Mouse (Mus musculus) WW6 (cell line): ENCODE results near the gene Ylpm1.
A peak's percentile ranks its signal among the peaks of the same experiment; 100 is the strongest.

Experiments used
- DNase-seq: peaks from one replicate; pipeline ENCODE4 v3.0.0-alpha.2; 2013; ENCODE audit warnings: low read depth, low spot score

The Ylpm1 gene

DNA sequence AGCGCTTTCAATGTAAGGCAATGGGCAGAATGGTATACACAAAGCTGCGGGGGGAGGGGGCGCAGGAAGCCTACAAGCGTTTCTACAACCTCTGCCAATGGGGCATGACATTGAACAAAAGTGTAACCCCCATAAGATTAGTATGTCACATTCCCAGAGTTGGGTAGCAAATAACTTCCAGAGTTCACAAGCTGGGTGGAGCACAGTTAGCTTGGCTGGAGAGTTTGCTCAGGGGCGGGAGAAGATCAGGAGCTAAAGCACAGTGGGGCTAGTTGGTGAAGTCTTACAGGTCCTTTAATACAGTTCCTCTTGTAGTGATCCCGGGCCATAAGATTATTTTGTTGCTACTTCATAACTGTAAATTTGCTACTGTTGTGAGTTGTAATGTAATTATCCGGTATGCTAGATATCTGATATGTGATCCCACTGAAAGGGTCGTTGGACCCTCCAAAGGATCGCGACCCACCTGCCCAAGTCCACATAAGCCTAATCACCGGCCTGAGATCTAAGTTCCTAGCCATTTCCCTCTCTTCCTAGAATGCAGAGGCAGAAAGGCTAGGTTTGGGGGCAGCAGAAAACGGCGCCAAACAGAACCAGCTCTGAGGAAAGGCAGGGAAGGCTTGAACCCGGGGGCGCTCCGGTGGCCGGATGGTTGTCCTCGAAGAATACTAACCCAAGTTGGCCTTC, 114.0 kb downstream of the Ylpm1 start:
- no peak for DNase-seq

- DNase-seq, result peak; percentile 39
Measured at GRCm38 (mm10) chr12:85110698-85111592, 114.8 kb downstream of the Ylpm1 start, which contains the start of the genes Prox2 and Dlst. Gene Prox2, minus strand, starts transcription at chr12:85110759. Gene Dlst, plus strand, starts transcription at chr12:85110833.

DNA sequence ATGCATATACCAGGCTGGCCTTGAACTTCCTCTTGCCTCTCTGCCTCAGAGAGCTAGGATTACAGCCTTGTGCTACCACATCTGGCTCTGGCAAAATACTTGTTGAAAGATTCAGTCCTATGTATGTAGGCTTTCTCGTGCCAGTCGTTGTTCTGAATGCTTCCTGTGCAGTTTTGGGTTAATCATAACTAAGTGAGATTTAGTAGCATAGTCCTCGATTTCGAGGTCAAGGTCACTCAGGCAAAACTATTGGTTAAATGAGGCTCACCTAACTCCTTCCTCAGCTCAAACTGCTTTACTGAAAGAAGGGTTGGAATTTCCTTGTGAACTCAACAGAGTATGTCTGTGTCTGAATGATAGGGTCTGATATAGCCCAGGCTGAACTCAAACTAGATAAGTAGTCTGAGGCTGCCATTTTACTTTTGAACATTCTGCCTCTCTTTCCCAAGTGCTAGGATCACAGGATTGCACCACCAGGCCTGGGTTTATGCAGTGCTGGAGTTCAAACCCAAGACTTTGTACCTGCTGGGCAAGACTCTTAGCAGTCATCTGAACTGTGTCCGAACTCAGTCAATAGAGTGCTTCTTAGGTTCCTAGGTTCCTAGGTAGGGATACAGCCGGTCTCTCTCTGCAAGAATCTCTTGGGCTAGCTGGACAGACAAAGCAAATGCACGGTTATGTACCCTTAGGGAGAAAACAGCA, 116.6 kb downstream of the Ylpm1 start:
- DNase-seq, result no peak

DNA sequence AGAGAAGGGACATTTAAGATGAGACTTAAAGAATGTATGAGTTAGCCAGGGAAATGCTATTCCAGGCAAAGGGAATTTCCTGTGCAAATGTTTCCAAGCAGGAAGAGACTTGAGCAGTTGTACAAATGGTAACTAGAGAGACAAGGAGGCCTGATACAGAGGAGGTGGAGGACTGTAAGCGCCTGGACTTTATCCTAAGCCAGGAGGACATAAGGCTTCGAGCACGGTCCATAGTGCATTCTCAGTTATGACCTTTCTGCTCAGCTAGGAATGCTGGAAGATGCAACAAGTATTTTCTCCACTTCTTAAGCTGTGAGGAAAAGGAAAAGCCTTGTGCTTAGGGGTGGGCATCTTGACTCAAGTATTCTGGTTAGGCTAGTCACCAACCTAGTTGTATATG, 117.2 kb downstream of the Ylpm1 start:
- no peak for DNase-seq

DNA sequence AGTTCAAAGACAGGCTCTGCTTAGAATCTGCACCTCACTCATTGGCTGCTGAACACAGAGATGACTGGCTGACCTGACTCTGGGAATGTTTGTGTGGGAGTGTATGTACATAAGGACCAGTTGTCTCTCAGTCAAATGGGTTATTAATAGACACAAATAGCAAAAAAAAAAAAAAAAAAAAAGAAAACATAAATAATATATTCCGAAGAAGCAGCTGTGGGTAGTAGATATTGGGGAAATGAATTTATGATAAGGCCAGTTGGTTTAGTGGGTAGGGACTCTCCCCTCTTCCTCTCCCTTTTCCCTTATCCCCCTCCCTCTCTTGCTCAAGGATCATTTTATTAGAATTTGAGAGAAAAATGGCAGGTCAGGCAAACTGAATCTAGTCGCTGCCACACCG, 117.8 kb downstream of the Ylpm1 start:
- DNase-seq, result no peak

DNA sequence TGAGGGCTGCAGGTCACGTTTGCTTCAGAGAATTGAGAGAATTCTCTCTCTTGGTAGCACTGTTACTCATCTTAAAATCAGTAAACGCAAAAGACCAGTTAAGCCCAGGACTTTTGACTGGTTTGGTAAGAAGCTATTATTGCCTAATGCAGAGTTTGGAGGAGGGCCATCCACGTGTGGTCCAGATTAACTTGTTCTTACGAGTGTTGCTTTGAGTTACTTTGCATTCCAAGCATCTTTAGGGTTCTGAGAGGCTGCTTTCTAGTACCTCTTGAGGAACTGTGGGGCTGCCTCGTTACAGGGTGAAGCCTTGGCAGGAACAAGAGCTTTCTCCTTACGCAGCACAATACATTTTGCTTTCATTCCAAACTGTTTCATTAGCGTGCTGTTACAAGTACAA, 119.6 kb downstream of the Ylpm1 start:
- no peak for DNase-seq
